Mouse (Mus musculus) retina, adult 2 months (tissue): ENCODE results near the gene Gm21976.

Source experiments
- DNase-seq: peaks from one replicate; pipeline ENCODE4 v3.0.0-alpha.2; 2012; ENCODE audit warnings: low read depth, low spot score

The Gm21976 gene

DNA sequence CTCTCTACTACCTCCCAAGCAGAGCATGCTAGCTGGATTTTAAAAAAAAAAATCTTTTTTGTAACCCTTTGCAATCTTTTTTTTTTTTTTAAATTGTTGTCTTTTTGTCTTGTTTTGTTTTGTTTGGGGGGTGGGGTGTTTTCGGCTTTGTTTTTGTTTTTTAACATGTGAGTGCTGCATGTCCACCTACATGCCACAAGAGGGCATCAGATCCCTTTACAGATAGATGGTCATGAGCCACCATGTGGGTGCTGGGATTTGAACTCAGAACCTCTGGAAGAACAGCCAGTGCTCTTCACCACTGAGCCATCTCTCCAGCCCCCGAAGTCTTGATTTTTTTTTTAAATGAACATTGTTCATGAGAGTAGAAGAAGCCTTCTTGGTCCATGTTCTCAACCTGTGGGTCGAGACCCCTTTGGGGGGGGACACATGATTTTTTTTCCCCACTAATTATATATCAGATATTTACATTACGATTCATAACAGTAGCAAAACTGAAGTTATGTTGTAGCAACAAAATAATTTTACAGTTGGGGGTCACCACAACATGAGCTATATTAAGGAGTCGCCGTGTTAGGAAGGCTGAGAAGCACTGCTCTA is 18.3 kb downstream of the Gm21976 start:
- DNase-seq, result no peak

DNA sequence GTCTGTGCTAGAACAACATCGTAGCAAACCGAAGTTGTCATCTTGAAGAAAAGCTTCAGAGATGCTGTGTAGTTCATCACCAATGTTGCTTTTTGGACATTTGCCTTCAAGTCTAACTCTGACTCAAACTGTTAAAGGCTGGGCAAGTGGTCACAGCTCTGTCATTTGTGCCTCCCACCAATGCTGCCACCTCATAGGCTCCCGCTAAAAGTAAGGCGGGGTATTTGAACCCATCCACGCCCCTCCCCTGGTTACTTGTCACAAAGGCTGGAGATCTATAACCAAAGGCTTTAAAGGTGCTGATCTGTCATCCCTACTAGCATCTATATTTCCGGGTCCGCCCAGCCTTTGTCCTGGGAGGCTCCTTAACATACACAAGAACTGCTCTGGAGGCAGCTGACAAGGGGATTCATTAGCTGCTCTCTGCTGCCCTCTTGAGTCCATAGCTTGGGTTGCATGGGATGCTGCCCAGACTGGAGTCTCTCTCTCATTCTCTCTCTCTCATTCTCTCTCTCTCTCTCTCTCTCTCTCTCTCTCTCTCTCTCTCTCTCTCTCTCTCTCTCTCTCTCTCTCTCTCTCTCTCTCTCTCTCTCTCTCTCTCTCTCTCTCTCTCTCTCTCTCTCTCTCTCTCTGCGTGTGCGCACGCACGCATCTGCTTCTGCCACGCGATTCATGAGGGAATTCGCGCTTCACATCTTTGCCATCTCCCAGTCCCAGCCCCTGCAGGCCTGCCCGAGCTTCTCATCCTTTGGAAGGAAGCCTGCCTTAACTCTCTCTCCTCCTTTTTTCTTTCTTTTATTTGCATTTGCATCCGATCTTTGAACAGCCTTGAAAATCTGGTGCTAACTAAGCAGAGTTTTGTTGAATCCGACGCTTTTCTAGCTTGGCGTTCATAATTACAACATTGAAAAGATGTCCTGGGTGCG is 19.4 kb downstream of the Gm21976 start:
- DNase-seq, result peak; percentile 56

DNA sequence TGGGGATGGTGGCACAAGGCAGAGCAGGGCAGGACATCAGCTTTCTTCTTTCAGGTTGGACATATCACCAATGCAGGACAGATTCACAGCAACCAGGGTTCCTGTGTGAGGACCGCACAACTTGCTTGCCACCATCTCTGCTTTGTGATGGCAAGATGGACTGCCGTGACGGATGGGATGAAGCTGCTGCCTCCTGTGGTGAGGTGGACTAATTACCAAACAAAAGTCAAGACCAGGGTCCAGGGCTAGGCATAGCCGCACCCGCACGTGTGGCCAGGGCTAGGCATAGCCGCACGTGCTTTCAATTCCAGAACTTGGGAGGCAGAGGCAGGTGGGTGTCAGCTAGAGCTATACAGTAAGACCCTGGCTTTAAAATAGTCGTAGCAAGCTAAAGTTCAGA is 25.6 kb downstream of the Gm21976 start:
- no peak for DNase-seq

GRCm38 (mm10) chr13:98306393-98306792 is 26.7 kb downstream of the Gm21976 start:
- DNase-seq, result no peak

DNA sequence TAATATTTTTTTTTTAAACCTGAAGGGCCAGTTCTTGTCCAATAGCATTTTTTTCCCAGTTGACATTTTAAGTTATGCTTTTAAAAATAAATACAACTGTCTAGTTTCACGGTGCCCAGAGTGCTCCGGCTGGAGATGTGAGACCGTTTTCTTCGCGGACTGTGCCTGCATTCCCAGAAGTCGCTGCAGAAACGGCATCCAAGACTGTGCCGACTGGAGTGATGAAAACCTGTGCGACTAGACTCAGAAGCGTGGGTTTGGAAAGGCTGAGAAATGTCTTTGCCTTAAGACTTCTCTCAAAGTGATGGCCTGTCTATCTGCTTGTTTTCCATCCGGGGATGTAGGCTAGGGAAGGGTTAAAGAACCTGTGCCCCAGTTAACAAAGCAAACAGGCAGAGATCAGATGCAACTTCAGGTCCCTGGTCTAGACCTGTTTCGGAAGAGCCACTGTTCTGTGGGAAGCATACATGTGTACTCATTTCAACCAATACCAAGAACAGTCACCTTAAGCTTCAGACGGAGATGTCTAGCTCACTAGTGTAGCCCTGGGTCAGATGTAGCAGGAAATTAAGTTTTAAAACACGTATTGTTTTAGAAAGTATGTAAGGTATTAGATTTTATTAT is 27.3 kb downstream of the Gm21976 start:
- no peak for DNase-seq

- no peak for DNase-seq
Observed at GRCm38 (mm10) chr13:98308004-98308403, 28.3 kb downstream of the Gm21976 start.

DNA sequence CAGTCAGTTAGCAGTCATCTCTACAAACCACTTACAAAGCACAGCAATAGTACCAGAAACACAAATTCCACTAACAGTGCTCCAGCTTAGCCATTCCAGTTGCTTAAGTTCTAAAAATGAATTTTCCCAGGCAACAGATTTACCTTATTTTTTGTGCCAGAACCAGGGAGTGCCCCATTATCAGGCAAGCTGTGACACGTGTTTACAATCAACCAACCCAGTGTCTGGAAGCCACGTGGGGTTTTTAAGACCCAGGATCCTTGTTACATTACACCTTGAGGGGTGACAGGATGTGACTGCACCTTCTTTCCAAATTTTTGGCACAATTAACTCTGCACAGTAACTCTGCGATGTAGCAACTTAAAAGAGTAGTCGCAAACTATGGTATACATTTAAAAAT is 29.0 kb downstream of the Gm21976 start:
- DNase-seq, result no peak

GRCm38 (mm10) chr13:98311597-98311996 is 31.9 kb downstream of the Gm21976 start:
- no peak for DNase-seq

- no peak for DNase-seq
Observed at GRCm38 (mm10) chr13:98313631-98314030, 33.9 kb downstream of the Gm21976 start.

DNA sequence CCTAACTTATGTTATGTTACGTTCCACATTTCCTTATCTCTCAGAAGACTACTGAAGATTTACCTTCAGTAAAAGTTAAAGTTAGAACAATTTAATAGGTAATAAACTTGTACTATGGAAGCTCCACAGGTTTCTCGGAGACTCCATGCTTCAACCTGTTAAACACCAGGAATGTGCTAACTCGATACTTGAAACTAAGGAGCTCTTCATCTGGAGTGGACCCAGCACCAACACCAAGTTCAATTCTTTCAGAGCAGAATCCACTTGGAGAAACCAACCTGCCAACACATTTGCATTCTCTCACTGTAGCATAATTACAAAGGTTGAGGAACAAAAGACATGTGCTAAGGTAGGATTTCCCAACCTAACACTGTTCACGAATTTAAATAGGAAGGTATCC is 35.4 kb downstream of the Gm21976 start:
- DNase-seq, result no peak

DNA sequence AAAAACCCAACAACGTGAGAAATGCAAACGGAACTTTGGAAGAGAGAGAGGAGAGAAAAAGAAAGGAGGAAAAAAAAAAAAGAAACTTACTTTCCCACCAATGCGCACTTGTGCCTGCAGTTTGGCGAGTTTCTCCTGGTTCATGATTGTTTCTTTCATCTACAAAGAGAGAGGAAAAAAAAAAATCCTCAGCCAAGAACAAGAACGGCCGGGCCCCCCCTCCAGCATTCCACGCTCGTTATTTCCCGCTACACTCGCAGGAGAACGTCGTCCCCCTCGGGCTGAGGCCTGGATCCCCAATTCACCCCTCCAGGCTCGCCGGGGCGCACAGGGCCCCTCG is 36.4 kb downstream of the Gm21976 start:
- no peak for DNase-seq

DNA sequence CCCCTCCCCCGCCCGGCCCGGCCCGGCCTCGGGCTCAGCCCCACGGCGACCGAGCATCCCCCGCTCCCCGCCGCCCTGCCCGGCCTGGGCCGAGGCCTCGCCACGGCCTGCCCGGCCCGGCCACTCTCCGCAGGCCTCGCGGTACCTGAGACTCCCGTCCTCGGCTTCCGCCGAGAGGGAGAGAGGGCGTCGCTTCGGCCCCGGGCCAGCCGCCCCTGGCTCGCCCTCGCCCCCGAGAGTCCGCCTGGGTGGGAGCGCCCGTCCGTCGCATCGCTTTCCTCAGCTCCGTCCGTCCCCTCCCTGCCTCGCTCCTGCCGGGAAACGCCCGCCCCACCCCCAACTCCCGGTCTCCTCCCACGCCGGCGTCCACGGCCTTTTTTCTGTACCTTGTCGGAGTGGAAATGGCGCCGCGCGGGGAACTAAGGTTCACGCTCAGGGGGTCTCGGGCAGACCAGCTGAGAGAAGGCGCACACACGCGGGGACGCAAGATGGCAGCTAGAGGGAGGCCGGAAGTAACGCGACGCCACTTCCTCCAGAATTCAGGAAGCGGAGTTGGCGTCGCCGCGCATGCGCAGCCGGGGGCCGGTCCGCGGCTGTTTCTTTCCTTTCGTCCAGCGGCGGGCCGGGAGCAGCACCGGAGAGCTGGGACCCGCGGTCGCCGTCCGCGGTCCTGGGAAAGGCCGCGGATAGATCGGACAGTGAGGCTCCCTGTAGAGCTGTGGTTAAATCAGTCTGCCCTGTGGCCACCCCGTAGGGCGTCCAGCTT is 37.0 kb downstream of the Gm21976 start, which contains the start of gene Btf3:
TSS of gene Btf3 (minus strand) at position 527 of the 766 bp plus-strand sequence.
- peak; percentile 83 for DNase-seq

DNA sequence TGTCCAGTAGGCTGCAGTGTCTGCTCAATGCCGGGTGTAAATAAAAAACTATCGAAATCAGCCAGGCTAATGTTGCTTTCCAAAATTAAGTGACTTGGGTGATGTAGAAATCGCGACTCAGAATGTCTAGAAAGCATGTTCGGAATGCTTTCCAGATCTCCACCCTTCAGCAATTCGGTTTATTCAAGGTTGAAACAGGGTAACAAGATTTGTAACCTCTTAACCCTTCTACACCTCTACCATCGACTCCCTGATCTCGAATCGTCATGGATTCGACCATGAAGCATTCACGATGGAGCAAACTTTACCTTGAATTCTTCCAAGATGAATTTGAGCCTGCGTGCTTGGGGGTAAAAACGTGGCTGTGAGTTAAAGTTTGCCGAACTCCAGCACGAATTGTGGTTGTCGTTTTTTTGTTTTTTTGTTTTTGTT is 37.6 kb downstream of the Gm21976 start:
- no peak for DNase-seq

DNA sequence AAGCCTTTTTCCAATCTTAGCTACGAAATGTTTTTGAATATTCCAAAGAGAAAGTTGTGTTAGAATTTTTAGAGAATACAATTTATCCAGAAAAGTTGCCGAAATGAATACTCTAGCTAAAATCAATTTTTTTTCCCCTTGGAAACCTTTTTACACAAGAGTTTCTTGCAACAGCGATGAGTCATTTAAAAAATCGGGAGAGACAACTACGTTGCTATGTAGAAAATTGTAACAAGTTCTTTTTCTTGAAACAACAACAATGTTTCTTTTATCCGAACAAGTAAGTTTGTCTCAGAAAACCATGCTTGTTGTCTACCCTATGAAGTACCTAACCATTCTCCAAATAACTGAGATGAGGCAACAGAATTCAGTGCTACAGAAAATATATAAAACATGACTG is 38.2 kb downstream of the Gm21976 start:
- no peak for DNase-seq

- no peak for DNase-seq
Observed at GRCm38 (mm10) chr13:98325034-98325433, 45.3 kb downstream of the Gm21976 start.

DNA sequence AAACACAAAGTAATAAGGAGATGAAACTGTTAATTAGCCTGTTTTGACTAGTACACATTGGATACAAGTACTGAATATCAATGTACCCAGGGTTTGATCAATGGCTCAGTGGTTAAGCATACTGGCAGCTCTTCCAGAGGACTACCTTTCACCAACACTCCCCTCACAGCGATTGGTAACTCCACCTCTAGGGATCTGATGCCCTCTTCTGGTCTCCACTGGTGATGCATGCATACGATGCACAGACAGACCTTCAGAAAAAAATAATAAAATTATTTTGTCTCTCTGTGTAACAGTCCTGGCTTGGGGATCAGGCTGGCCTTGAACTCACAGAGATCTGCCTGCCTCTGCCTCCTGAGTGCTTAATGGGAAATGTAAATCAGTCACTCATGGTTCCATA is 52.4 kb downstream of the Gm21976 start:
- DNase-seq, result no peak

GRCm38 (mm10) chr13:98336205-98336604 is 56.5 kb downstream of the Gm21976 start:
- no peak for DNase-seq

DNA sequence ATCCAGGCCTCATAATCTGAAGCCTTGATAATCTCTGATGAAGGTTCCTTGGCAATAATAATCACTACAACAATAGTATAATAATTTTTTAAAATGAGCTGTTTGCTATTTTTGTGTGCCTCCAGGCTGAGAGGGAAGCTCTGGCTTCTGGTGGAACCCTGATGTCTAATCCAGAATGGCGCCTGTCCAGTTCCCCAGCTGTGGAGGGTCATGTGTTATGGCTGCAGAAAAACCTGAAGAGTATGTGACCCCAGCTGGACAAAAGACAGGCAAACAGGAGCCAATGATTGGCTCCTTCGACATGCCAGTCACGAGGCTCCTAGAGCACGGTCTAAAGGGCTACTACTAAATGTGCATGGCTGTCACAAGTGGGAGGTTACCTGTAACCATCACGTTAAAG is 60.8 kb downstream of the Gm21976 start:
- no peak for DNase-seq

DNA sequence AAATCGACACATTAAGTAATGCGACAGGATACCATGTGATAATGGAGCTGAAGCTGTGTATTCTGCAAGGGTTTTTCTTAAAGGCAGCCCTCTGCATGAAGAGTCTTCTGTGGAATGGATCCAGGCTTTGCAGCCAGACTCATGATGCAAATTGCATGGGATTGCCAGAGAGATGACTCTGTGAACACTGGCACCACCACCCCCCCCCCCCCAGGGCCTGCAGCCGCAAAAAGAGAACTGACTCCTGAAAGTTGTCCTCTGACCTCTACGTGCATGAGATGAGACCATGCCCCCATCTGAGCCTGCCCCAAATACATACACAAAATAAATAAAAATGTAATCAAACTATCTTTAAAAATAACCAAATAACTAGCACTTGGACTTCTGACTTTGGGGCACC is 69.8 kb downstream of the Gm21976 start:
- no peak for DNase-seq

GRCm38 (mm10) chr13:98351527-98351926 is 71.8 kb downstream of the Gm21976 start:
- no peak for DNase-seq

DNA sequence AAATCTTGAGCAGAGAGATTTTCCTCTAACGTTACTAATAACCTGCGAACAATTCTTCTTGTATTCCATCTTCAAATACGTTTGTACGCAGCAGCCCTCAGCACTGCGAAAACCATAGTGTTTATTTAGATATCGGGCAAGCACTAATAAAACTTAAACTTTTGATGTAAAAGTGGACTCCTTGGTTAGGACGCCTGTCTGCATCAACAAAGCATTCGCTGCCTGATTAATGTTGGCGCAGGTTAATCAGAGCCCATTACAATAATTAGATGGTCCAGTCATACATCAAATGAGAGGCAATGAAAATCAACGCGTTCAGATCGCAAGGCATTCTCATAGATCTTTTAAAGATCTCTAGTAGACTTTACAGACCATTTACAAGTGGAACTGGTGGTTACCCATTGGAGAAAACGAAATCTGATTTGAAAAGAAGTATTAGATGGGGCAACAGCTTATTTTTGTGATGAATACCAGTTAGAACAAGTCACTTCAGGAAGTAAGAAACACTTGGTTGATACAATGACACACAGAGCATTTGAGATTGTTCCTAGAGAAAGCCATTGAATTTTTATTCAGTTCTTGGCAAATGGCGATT is 72.8 kb downstream of the Gm21976 start:
- no peak for DNase-seq

DNA sequence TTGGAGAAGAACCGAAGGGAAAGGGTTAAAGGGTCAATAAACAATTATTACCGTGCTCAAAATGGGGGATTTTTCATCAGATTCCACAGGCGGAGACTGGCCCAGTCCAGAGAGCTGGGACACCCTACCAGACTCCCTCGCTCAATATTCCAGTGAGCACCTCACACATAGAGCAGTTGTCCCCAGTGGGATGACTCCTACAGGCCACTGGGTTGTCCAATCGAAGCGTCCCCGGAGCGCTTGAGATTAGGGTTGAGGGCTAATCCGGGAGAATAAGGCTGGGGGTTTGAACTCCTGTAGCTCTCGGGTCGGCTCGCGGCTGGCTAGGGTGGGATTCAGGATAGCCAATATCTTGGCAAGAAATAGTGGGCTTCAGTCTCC is 74.0 kb downstream of the Gm21976 start:
- no peak for DNase-seq
